Mouse (Mus musculus) embryonic facial prominence, embryonic 14.5 days (tissue): ENCODE measurements around the gene Dapk3. TPM values are rescaled to one million over a fixed set of nuclear protein-coding genes. Genes with fewer than 3 reads are reported as not detected.
A peak's percentile ranks its signal among the peaks of the same experiment; 100 is the strongest.

Experiments used
- ATAC-seq: fragments of 200-750 bp; cut with Nextera tagmentation; 2 replicates; pipeline ENCODE4 v1.8.0; 2017; ENCODE audit warnings: low read depth, moderate number of reproducible peaks, moderate TSS enrichment
- DNase-seq: peaks from one replicate; pipeline ENCODE4 v3.0.0-alpha.2; 2015; ENCODE audit warnings: low spot score
- H3K27ac ChIP-seq: fragments of 300-500 bp; sonication (generic); replicated peaks from 2 replicates; pipeline ENCODE4 v1.5.1; 2014; ENCODE audit warnings: low read depth, mild to moderate bottlenecking, low read length, moderate library complexity
- H3K27me3 ChIP-seq: fragments of 300-500 bp; sonication (generic); replicated peaks from 2 replicates; pipeline ENCODE4 v1.6.1; 2014; ENCODE audit warnings: low read length; ENCODE audit not compliant: control insufficient read depth, insufficient read depth
- H3K36me3 ChIP-seq: fragments of 300-500 bp; sonication (generic); 2 replicates; pipeline ENCODE4 v1.6.1; 2014; ENCODE audit warnings: low read length, mixed read lengths; ENCODE audit not compliant: control insufficient read depth, insufficient read depth
- H3K4me1 ChIP-seq: fragments of 300-500 bp; sonication (generic); 2 replicates; pipeline ENCODE4 v1.6.1; 2014; ENCODE audit warnings: antibody characterized with exemption, low read length; ENCODE audit not compliant: control insufficient read depth, insufficient read depth
- H3K4me2 ChIP-seq: fragments of 300-500 bp; sonication (generic); 2 replicates; pipeline ENCODE4 v1.6.1; 2014; ENCODE audit warnings: low read depth, mild to moderate bottlenecking, low read length, moderate library complexity, mixed read lengths
- H3K4me3 ChIP-seq: fragments of 300-500 bp; sonication (generic); 2 replicates; pipeline ENCODE4 v1.5.1; 2014; ENCODE audit warnings: low read depth, mild to moderate bottlenecking, low read length
- H3K9ac ChIP-seq: fragments of 300-500 bp; sonication (generic); 2 replicates; pipeline ENCODE4 v1.6.1; 2014; ENCODE audit warnings: low read depth, mild to moderate bottlenecking, low read length, moderate library complexity, mixed read lengths
- H3K9me3 ChIP-seq: fragments of 300-500 bp; sonication (generic); 2 replicates; pipeline ENCODE4 v1.6.1; 2016; ENCODE audit warnings: low read length; ENCODE audit not compliant: control insufficient read depth
- WGBS: fragments of 180-500 bp; shearing (Covaris S2); extraction: QIAGEN DNeasy Blood & Tissue Kit; methylation state at CpG from one replicate; pipeline ENCODE4 v1.1.7; 2014; 5-methylcytosine and 5-hydroxymethylcytosine counted together
- polyA plus RNA-seq: library from polyadenylated mRNA; unstranded; fragments of >200 nt; fragmentation: Nextera tagmentation; extraction: Ambion mirVana; gene quantifications from 2 replicates; pipeline ENCODE4 v1.2.1, GENCODE M21; 2014

The Dapk3 gene
- polyA plus RNA-seq, 1 experiment from 2014 or later = 53.4 TPM

GRCm38 (mm10) chr10:81192270-81192967 is 9.6 kb downstream of the Dapk3 start:
- DNase-seq (peak; percentile 92), ATAC-seq (peak; percentile 91)
- peaks cover 26% of the 10 kb centered on the region for H3K36me3 ChIP-seq
- peak overlapping the region; percentile 91 for H3K27ac ChIP-seq
- peaks cover 11% of the 10 kb centered on the region; the same call in 1 of the 2 replicates for H3K4me1 ChIP-seq
- H3K4me2 ChIP-seq = peak overlapping the region; percentile 94
- peaks cover 32% of the 10 kb centered on the region for H3K27me3 ChIP-seq
- peak overlapping the region; percentile 80 for H3K9ac ChIP-seq
- H3K4me3 ChIP-seq = peak overlapping the region; percentile 66
- 3% methylated on average over 20 of the region's 93 CpGs for WGBS
- no peaks in the 10 kb centered on the region for H3K9me3 ChIP-seq

- peak overlapping the region; percentile 80 for H3K9ac ChIP-seq
- 5% methylated on average over 19 of the region's 19 CpGs for WGBS
- H3K4me1 ChIP-seq = peaks cover 11% of the 10 kb centered on the region; the same call in 1 of the 2 replicates
- H3K4me2 ChIP-seq = peak overlapping the region; percentile 94
- H3K27me3 ChIP-seq = peaks cover 32% of the 10 kb centered on the region
- H3K27ac ChIP-seq = peak overlapping the region; percentile 91
- DNase-seq (peak; percentile 56), ATAC-seq (peak; percentile 22)
- H3K4me3 ChIP-seq = peak overlapping the region; percentile 66
- peaks cover 24% of the 10 kb centered on the region for H3K36me3 ChIP-seq
- H3K9me3 ChIP-seq = no peaks in the 10 kb centered on the region
Measured at GRCm38 (mm10) chr10:81192968-81193501, 10.2 kb downstream of the Dapk3 start.

GRCm38 (mm10) chr10:81193991-81194774 is 11.4 kb downstream of the Dapk3 start:
- DNase-seq (peak; percentile 59), ATAC-seq (no peak)
- 14% methylated on average over 37 of the region's 37 CpGs for whole genome bisulfite sequencing
- 0 out of 2 replicates have a peak overlapping the region, but pooled peaks have one; percentile 17 for H3K4me2 ChIP-seq
- peaks cover 16% of the 10 kb centered on the region for H3K36me3 ChIP-seq
- peaks cover 11% of the 10 kb centered on the region; the same call in 1 of the 2 replicates for H3K4me1 ChIP-seq
- no peaks in the 10 kb centered on the region for H3K9me3 ChIP-seq
- peaks cover 32% of the 10 kb centered on the region for H3K27me3 ChIP-seq
- no peak overlapping the region; the same call in 1 of the 2 replicates for H3K9ac ChIP-seq
- H3K27ac ChIP-seq = no peak overlapping the region
- no peak overlapping the region for H3K4me3 ChIP-seq

- 53% methylated on average over 4 of the region's 4 CpGs for WGBS
- H3K4me1 ChIP-seq = peaks cover 11% of the 10 kb centered on the region; the same call in 1 of the 2 replicates
- no peak overlapping the region for H3K9ac ChIP-seq
- no peak overlapping the region for H3K27ac ChIP-seq
- no peaks in the 10 kb centered on the region for H3K9me3 ChIP-seq
- ATAC-seq (no peak), DNase-seq (no peak)
- H3K27me3 ChIP-seq = peaks cover 32% of the 10 kb centered on the region
- peaks cover 9% of the 10 kb centered on the region for H3K36me3 ChIP-seq
- H3K4me3 ChIP-seq = no peak overlapping the region
- no peak overlapping the region for H3K4me2 ChIP-seq
Measured at GRCm38 (mm10) chr10:81195300-81195699, 12.5 kb downstream of the Dapk3 start.

GRCm38 (mm10) chr10:81196470-81197065 is 13.8 kb downstream of the Dapk3 start:
- H3K4me1 ChIP-seq = peaks cover 11% of the 10 kb centered on the region; the same call in 1 of the 2 replicates
- no peak overlapping the region for H3K4me2 ChIP-seq
- ATAC-seq (no peak), DNase-seq (no peak)
- 67% methylated on average over 11 of the region's 11 CpGs for WGBS
- no peak overlapping the region for H3K27ac ChIP-seq
- H3K9ac ChIP-seq = no peak overlapping the region
- H3K36me3 ChIP-seq = no peaks in the 10 kb centered on the region
- H3K27me3 ChIP-seq = peaks cover 32% of the 10 kb centered on the region
- H3K4me3 ChIP-seq = no peak overlapping the region
- H3K9me3 ChIP-seq = no peaks in the 10 kb centered on the region

- no peak for ATAC-seq
- peaks cover 32% of the 10 kb centered on the region for H3K27me3 ChIP-seq
- H3K4me1 ChIP-seq = peaks cover 6% of the 10 kb centered on the region; the same call in 1 of the 2 replicates
- no peak overlapping the region for H3K4me3 ChIP-seq
- WGBS = 48% methylated on average over 6 of the region's 6 CpGs
- H3K9ac ChIP-seq = no peak overlapping the region
- H3K9me3 ChIP-seq = no peaks in the 10 kb centered on the region
- no peaks in the 10 kb centered on the region for H3K36me3 ChIP-seq
- H3K27ac ChIP-seq = no peak overlapping the region
- DNase-seq = no peak
- H3K4me2 ChIP-seq = no peak overlapping the region
Measured at GRCm38 (mm10) chr10:81197305-81197704, 14.5 kb downstream of the Dapk3 start.

GRCm38 (mm10) chr10:81198230-81198629 is 15.4 kb downstream of the Dapk3 start:
- WGBS = 1% methylated on average over 9 of the region's 9 CpGs
- H3K36me3 ChIP-seq = no peaks in the 10 kb centered on the region
- no peak overlapping the region for H3K9ac ChIP-seq
- no peak for ATAC-seq
- H3K27ac ChIP-seq = no peak overlapping the region
- no peaks in the 10 kb centered on the region for H3K9me3 ChIP-seq
- H3K4me3 ChIP-seq = no peak overlapping the region
- H3K27me3 ChIP-seq = peaks cover 31% of the 10 kb centered on the region
- H3K4me2 ChIP-seq = no peak overlapping the region
- DNase-seq = peak; percentile 71
- peaks cover under 1% of the 10 kb centered on the region; the same call in 1 of the 2 replicates for H3K4me1 ChIP-seq

- Histone ChIP-seq H3K27ac (no peak overlapping the region), H3K4me2 (no peak overlapping the region), H3K36me3 (no peaks in the 10 kb centered on the region), H3K9me3 (no peaks in the 10 kb centered on the region), H3K9ac (no peak overlapping the region), H3K4me1 (no peaks in the 10 kb centered on the region; the same call in 1 of the 2 replicates), H3K27me3 (peaks cover 23% of the 10 kb centered on the region), H3K4me3 (no peak overlapping the region)
- 88% methylated on average over 6 of the region's 6 CpGs for WGBS
- no peak for ATAC-seq
- DNase-seq = no peak
Measured at GRCm38 (mm10) chr10:81198990-81199389, 16.2 kb downstream of the Dapk3 start.
